Mouse (Mus musculus): ENCODE measurements around the gene Dscaml1. TPM values are rescaled to one million over a fixed set of nuclear protein-coding genes. Genes with fewer than 3 reads are reported as not detected.

Gene Dscaml1
- polyA plus RNA-seq, 1 experiment from 2014 or later: 0.06 TPM

DNA sequence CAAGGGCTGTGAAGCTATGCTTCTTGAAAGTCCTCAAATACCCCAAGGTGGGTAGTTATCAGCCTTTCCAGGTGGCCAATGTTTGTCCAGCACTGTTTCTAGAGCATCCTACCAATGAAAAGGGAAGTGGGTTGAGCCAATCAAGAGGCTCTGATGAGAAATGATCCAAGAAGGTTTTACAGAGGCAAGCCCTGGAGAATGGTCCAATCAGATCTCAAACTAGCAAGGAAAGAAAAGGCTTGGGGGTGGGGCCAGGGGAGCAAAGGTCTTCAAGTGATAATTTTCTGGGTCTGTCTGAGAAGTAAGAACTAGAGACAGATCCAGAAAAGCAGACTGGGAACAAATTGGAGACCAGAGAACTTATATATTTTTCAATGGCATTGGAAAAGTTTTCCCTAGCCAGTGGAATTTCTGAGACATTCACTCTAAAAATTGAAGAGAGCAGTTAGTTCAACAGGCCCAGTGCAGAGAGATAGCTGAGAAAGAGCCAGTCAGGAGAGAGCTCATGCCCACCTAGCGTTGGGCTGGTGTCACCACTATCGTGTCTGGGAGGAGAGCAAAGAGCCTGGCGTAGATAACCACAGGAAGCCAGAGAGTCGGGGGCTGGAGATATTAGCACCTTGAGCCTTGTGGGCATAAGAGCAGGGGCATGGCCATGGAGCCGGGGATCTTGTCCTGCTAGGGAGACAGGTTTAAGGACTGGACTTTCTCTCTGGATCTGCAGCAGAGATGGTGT, 140.6 kb downstream of the Dscaml1 start:
- no peak overlapping the region for H3K27ac ChIP-seq (ENCODE audit: low read length)
- H3K9ac ChIP-seq (replicated peaks; ENCODE audit: low read depth, low read length): no peak overlapping the region
- no peak overlapping the region for H3K4me3 ChIP-seq (ENCODE audit: low read depth, low read length)
- H3K27me3 ChIP-seq (ENCODE audit: control insufficient read depth, insufficient read depth, low read length): no peaks in the 10 kb centered on the region
- H3K36me3 ChIP-seq (ENCODE audit: control insufficient read depth, insufficient read depth, low read length): no peaks in the 10 kb centered on the region
- no peak for ATAC-seq (ENCODE audit: insufficient number of reproducible peaks, insufficient read depth, low FRiP score, low read depth)
- no peaks in the 10 kb centered on the region for H3K9me3 ChIP-seq (ENCODE audit: control insufficient read depth, low read depth, low read length)
- no peak overlapping the region for H3K4me2 ChIP-seq (replicated peaks; ENCODE audit: low read depth, low read length)
- H3K4me1 ChIP-seq (ENCODE audit: control insufficient read depth, insufficient read depth, low read length): no peaks in the 10 kb centered on the region
- 83% methylated on average over 5 of the region's 5 CpGs for WGBS

DNA sequence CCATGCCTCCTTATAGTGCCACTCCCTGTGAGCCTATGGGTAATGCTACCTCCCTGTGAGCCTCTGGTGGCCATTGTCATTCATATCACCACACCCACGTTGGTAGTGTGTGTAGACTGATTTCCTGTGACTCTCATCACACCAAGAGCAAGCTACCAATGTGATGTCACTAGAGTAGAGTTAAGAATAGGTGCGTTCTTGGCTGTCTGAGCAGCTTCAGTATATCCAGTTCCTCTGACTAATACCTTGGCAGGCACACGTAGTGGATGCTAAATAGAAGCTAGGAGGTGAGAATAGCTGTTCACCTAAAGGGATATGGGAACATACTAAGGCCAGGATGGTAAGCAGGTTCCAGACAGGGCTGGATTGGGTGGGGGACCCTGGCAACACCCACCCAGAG, 143.3 kb downstream of the Dscaml1 start:
- no peak overlapping the region for H3K4me2 ChIP-seq (replicated peaks; ENCODE audit: low read depth, low read length)
- H3K9me3 ChIP-seq (ENCODE audit: control insufficient read depth, low read depth, low read length): no peaks in the 10 kb centered on the region
- no peak overlapping the region for H3K27ac ChIP-seq (ENCODE audit: low read length)
- ATAC-seq (ENCODE audit: insufficient number of reproducible peaks, insufficient read depth, low FRiP score, low read depth): no peak
- 64% methylated on average over 3 of the region's 3 CpGs for WGBS
- H3K4me1 ChIP-seq (ENCODE audit: control insufficient read depth, insufficient read depth, low read length): peaks cover 4% of the 10 kb centered on the region; the same call in 1 of the 2 replicates
- no peaks in the 10 kb centered on the region for H3K27me3 ChIP-seq (ENCODE audit: control insufficient read depth, insufficient read depth, low read length)
- no peaks in the 10 kb centered on the region for H3K36me3 ChIP-seq (ENCODE audit: control insufficient read depth, insufficient read depth, low read length)
- no peak overlapping the region for H3K4me3 ChIP-seq (ENCODE audit: low read depth, low read length)
- H3K9ac ChIP-seq (replicated peaks; ENCODE audit: low read depth, low read length): no peak overlapping the region

DNA sequence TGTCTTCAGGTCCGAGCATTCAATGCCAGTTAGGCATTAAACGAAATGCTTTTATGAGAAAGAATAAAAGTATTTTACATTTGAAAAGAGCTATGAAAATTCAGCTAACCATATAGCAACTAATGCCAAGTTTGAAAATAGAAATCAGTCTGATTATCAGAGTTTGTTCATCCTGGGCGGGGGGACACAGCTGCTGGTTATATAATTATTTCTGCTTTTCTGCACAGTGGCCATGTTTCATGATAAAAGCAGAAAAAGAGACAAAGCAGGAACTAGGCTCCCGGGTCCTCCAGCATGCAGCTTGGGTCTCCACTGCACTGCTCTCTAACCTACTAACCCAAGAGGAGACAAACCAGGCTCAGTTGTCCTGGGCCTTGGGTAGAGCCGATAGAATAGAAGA, 143.9 kb downstream of the Dscaml1 start:
- peaks cover 4% of the 10 kb centered on the region; the same call in 1 of the 2 replicates for H3K4me1 ChIP-seq (ENCODE audit: control insufficient read depth, insufficient read depth, low read length)
- no peak overlapping the region for H3K4me3 ChIP-seq (ENCODE audit: low read depth, low read length)
- WGBS: 80% methylated on average over 5 of the region's 5 CpGs
- no peak overlapping the region for H3K9ac ChIP-seq (replicated peaks; ENCODE audit: low read depth, low read length)
- no peaks in the 10 kb centered on the region for H3K9me3 ChIP-seq (ENCODE audit: control insufficient read depth, low read depth, low read length)
- H3K4me2 ChIP-seq (replicated peaks; ENCODE audit: low read depth, low read length): no peak overlapping the region
- H3K36me3 ChIP-seq (ENCODE audit: control insufficient read depth, insufficient read depth, low read length): no peaks in the 10 kb centered on the region
- H3K27ac ChIP-seq (ENCODE audit: low read length): no peak overlapping the region
- ATAC-seq (ENCODE audit: insufficient number of reproducible peaks, insufficient read depth, low FRiP score, low read depth): no peak
- no peaks in the 10 kb centered on the region for H3K27me3 ChIP-seq (ENCODE audit: control insufficient read depth, insufficient read depth, low read length)

DNA sequence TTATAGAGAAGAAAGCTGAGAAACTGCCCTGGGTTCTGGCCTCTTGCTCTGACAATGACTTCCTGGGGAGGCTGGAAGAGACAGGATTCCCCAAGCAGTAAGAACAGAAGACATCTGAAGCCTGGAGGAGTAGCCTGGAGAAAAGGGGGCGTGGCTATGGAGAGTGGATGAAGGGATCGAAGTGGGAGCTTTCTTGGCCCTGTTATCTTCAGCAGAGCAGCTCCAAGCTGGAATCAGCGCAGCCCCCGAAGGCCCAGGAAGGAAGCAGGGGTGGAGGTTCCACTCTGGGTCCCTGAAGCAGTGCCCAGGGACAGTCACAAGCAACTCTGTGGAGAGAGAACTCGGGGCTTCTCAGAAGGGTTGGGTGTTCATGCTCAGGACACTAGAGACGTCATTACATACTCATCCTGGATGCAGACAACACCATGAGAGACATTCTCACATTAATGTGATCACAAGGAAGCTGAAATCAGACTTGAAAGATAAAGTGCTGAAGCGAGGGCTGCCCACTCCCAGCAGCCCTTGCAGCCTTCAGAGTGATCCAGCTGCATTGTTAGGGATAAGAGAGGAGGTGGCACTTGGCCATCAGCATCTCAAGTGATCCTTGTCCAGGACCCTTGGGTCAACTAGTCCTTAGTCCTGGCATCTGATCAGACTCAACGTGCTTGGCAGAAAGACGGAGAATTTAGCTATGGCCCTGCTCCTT, 146.5 kb downstream of the Dscaml1 start:
- peak; percentile 64; the same call in 1 of the 2 replicates for ATAC-seq (ENCODE audit: insufficient number of reproducible peaks, insufficient read depth, low FRiP score, low read depth)
- H3K27ac ChIP-seq (ENCODE audit: low read length): peak overlapping the region; percentile 50; the same call in 1 of the 2 replicates
- H3K9ac ChIP-seq (replicated peaks; ENCODE audit: low read depth, low read length): no peak overlapping the region
- H3K36me3 ChIP-seq (ENCODE audit: control insufficient read depth, insufficient read depth, low read length): no peaks in the 10 kb centered on the region
- no peaks in the 10 kb centered on the region for H3K9me3 ChIP-seq (ENCODE audit: control insufficient read depth, low read depth, low read length)
- WGBS: 29% methylated on average over 9 of the region's 9 CpGs
- no peaks in the 10 kb centered on the region for H3K27me3 ChIP-seq (ENCODE audit: control insufficient read depth, insufficient read depth, low read length)
- H3K4me3 ChIP-seq (ENCODE audit: low read depth, low read length): no peak overlapping the region
- no peak overlapping the region for H3K4me2 ChIP-seq (replicated peaks; ENCODE audit: low read depth, low read length)
- peaks cover 4% of the 10 kb centered on the region; the same call in 1 of the 2 replicates for H3K4me1 ChIP-seq (ENCODE audit: control insufficient read depth, insufficient read depth, low read length)

DNA sequence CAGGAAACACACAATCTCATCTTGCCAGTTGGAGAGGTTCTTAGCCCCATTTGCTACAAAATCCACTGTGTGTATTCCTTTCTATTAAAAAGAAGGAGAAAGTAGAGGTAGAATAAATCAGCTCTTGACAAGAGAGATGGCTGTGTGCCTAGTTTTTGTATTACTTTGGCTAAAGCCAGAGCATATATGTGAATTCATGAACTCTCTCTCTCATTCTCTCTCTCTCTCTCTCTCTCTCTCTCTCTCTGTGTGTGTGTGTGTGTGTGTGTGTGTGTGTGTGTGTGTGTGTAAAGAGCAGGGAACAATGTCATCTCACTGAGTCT, 147.0 kb downstream of the Dscaml1 start:
- H3K27me3 ChIP-seq (ENCODE audit: control insufficient read depth, insufficient read depth, low read length): no peaks in the 10 kb centered on the region
- no peak; the same call in 1 of the 2 replicates for ATAC-seq (ENCODE audit: insufficient number of reproducible peaks, insufficient read depth, low FRiP score, low read depth)
- H3K4me3 ChIP-seq (ENCODE audit: low read depth, low read length): no peak overlapping the region

DNA sequence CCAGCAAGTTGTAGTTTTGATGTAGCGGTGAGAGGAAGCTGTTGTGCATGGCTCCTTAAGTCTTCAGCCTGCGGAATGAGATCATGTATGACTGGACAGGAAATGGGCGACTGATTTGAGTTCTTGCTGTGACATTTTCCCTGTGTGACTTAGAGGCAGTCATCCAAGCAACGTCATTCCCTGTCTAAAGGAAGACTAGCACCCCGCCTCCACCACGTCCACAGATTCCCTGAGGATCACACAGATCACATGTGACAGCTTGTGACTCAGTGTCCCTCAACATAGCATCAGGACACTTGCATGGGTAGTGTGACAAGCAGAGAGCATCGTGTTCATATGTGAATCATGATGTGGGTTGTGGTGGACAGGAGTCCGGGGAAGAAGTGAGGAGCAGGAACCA, 147.6 kb downstream of the Dscaml1 start:
- Histone ChIP-seq H3K9me3 (ENCODE audit: control insufficient read depth, low read depth, low read length) (no peaks in the 10 kb centered on the region), H3K9ac (replicated peaks; ENCODE audit: low read depth, low read length) (no peak overlapping the region), H3K4me2 (replicated peaks; ENCODE audit: low read depth, low read length) (no peak overlapping the region), H3K4me3 (ENCODE audit: low read depth, low read length) (no peak overlapping the region), H3K27me3 (ENCODE audit: control insufficient read depth, insufficient read depth, low read length) (no peaks in the 10 kb centered on the region), H3K36me3 (ENCODE audit: control insufficient read depth, insufficient read depth, low read length) (no peaks in the 10 kb centered on the region), H3K4me1 (ENCODE audit: control insufficient read depth, insufficient read depth, low read length) (peaks cover 4% of the 10 kb centered on the region; the same call in 1 of the 2 replicates), H3K27ac (ENCODE audit: low read length) (no peak overlapping the region; the same call in 1 of the 2 replicates)
- no peak for ATAC-seq (ENCODE audit: insufficient number of reproducible peaks, insufficient read depth, low FRiP score, low read depth)
- 73% methylated on average over 8 of the region's 8 CpGs for WGBS

More for the DNA sequence above, 147.0 kb downstream of the Dscaml1 start:
- H3K9ac ChIP-seq (replicated peaks; ENCODE audit: low read depth, low read length): no peak overlapping the region
- peaks cover 4% of the 10 kb centered on the region; the same call in 1 of the 2 replicates for H3K4me1 ChIP-seq (ENCODE audit: control insufficient read depth, insufficient read depth, low read length)
- H3K4me2 ChIP-seq (replicated peaks; ENCODE audit: low read depth, low read length): no peak overlapping the region
- H3K36me3 ChIP-seq (ENCODE audit: control insufficient read depth, insufficient read depth, low read length): no peaks in the 10 kb centered on the region
- H3K9me3 ChIP-seq (ENCODE audit: control insufficient read depth, low read depth, low read length): no peaks in the 10 kb centered on the region
- H3K27ac ChIP-seq (ENCODE audit: low read length): peak overlapping the region; percentile 50; the same call in 1 of the 2 replicates

DNA sequence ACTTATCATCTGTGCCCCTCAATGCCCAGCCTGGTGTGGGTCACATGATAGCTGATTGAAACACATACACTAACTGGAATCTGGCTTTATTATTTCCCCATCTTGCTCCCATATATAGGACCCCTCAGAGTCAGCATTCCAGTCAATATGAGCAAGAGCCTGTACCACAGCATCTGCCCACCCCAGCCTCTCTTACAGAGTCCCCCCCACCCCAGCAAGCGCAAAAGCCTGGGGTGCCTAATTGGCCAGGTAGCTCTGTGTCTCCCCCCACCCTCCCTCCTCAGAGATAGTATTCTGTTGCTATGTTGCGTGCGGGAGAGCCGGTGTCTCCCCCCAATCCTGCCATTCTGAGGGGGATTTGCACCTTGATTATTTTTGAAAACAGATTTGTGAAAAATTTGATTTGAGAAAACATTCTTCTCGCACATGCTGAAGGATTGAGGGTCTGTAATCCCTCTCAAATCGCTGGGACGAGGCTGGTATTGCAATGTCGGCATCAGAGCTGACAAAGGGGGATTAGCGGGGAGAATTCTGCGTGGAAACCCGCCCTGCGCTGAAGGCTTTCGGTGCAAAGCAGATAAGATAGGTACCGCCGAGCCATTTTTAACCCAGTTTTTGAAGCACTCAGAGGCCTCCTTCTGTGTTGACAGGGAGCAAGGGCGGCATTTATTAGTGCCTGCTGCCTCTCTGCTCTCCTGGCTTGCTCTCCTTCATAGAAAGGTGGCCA, 153.8 kb downstream of the Dscaml1 start:
- Histone ChIP-seq H3K4me1 (ENCODE audit: control insufficient read depth, insufficient read depth, low read length) (no peaks in the 10 kb centered on the region), H3K4me3 (ENCODE audit: low read depth, low read length) (no peak overlapping the region), H3K9me3 (ENCODE audit: control insufficient read depth, low read depth, low read length) (no peaks in the 10 kb centered on the region), H3K36me3 (ENCODE audit: control insufficient read depth, insufficient read depth, low read length) (no peaks in the 10 kb centered on the region), H3K27ac (ENCODE audit: low read length) (no peak overlapping the region), H3K27me3 (ENCODE audit: control insufficient read depth, insufficient read depth, low read length) (no peaks in the 10 kb centered on the region), H3K9ac (replicated peaks; ENCODE audit: low read depth, low read length) (no peak overlapping the region), H3K4me2 (replicated peaks; ENCODE audit: low read depth, low read length) (no peak overlapping the region)
- WGBS: 65% methylated on average over 16 of the region's 16 CpGs
- no peak for ATAC-seq (ENCODE audit: insufficient number of reproducible peaks, insufficient read depth, low FRiP score, low read depth)

DNA sequence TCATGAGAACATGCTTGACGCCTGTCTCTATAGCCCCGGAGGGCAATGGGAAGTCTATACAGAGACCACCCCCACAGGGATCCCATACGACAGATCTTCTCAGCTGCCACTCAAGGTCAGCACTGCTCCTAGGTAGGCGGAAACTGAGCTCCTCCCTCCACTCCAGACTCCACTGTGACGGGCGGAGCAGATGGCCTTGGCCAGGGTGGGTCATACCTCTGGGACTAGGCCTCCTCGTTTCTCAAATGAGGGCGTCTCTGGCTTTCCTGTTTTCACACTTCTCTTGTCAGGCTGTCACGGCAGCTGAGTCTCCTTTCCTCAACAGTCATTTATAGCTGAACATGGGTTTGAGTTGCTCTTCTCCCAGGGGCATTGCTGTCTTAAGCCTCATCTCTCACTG, 160.0 kb downstream of the Dscaml1 start:
- Histone ChIP-seq H3K27me3 (ENCODE audit: control insufficient read depth, insufficient read depth, low read length) (no peaks in the 10 kb centered on the region), H3K9ac (replicated peaks; ENCODE audit: low read depth, low read length) (no peak overlapping the region), H3K9me3 (ENCODE audit: control insufficient read depth, low read depth, low read length) (no peaks in the 10 kb centered on the region), H3K4me1 (ENCODE audit: control insufficient read depth, insufficient read depth, low read length) (no peaks in the 10 kb centered on the region), H3K4me3 (ENCODE audit: low read depth, low read length) (no peak overlapping the region), H3K4me2 (replicated peaks; ENCODE audit: low read depth, low read length) (no peak overlapping the region), H3K36me3 (ENCODE audit: control insufficient read depth, insufficient read depth, low read length) (no peaks in the 10 kb centered on the region), H3K27ac (ENCODE audit: low read length) (no peak overlapping the region)
- ATAC-seq (ENCODE audit: insufficient number of reproducible peaks, insufficient read depth, low FRiP score, low read depth): no peak
- 58% methylated on average over 9 of the region's 9 CpGs for WGBS

Measured in stomach, embryonic 14.5 days (tissue).